Mouse (Mus musculus) natural killer cell, adult 2 months (primary cell): Measurements from ENCODE around the gene Ehbp1l1.
A peak's percentile ranks its signal among the peaks of the same experiment; 100 is the strongest.

Source experiments
- DNase-seq, 2 experiments: peaks; one replicate each; pipeline ENCODE4 v3.0.0; 2022; ENCODE audit warnings: low spot score in 2 of 2

Ehbp1l1 gene

GRCm38 (mm10) chr19:5734325-5734724, 8.2 kb upstream of the Ehbp1l1 start:
- no peak for DNase-seq

- peak; percentile 92 to 93 for DNase-seq
Measured at GRCm38 (mm10) chr19:5731264-5731978, 5.3 kb upstream of the Ehbp1l1 start.

- DNase-seq: peak in 1 of 2 experiments; percentile 21
Measured at GRCm38 (mm10) chr19:5730314-5731186, 4.4 kb upstream of the Ehbp1l1 start.

- DNase-seq: peak; percentile 77 to 78
Measured at GRCm38 (mm10) chr19:5729444-5729815, 3.3 kb upstream of the Ehbp1l1 start, which contains the start of gene Fam89b. Fam89b (minus strand) TSS chr19:5729653.

GRCm38 (mm10) chr19:5728631-5729443, 2.7 kb upstream of the Ehbp1l1 start:
- no peak for DNase-seq

DNA sequence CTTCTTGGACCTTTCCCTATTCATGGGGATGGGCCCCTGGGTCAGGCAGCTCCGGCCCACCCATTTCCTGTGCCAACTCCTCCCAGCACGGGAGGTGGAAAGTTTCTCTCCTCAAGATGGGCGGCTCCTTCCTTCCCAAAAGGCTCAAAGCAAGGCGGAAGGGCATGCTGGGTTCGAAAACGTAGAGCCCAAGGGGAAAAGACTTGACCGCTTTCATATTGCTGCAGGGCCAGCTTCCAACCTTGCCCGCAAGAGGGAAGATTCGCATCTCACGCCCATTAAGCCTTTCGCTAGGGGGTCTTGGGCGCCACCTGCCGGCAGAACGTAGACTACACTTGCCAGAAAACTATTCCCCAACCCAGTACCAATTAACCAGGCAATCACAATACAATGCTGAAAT, 1.6 kb upstream of the Ehbp1l1 start:
- peak; percentile 85 to 87 for DNase-seq

DNA sequence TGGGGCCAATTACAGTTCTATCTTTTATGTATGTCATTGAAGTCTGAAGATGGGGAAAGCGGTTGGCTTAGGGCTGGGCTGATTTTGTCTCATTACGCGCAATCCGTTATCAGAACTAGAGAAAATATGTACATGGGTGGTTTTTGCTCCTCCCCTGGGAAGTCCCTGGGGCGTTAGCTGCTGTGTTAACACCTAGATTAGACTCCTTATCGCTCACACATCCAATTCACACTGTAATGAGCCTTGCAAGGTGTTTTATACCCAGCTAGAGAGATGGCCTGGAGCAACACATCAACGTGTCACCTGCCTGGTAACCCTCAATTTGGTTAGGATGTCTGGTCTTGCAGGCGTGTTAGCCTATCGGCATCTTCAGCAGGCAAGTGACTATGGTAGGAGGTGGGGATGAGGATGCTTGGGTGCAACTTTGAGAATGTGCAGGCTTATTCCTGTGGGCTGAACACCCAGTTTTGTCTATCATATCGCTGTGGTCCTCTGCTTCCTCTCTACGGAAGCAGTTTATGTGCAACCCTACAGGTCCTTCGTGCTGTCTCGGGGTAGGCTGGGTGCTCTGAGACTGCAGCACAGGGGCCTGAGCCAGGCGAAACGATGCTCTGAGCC, 953 bp upstream of the Ehbp1l1 start:
- DNase-seq: peak; percentile 75 to 89

DNA sequence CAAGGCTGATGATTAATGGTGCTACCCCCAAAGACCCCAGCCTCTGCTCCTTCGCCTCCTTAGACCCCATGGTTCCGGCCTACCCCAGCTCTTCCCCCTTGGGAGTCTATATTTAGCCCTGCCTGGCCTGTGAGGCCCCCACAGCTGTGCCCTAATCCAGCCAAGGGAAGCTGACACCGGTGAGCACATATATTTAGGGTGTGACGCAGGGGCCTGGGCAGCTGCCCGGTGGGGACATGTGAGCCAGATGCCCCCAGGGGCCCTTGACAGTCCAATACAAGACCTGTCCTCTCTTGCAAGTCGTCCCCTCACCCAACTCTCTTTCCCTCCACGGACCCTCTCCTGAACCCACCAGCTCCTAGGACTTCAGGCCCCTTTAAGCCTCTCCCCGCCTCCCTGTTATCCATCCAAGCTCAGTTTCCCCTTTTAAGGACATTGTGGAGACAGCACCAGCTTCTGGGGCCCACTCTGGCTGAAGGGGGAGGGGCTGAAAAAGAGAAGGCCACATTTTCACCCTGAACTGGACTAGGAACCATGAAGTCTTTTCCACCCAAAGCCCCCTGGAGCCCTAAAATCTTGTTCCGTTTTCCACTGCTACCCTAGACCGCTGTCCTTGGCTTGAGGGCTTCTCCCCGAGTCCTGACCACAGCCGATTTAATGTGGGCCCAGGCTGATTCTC, 949 bp downstream of the Ehbp1l1 start:
- no peak for DNase-seq

DNA sequence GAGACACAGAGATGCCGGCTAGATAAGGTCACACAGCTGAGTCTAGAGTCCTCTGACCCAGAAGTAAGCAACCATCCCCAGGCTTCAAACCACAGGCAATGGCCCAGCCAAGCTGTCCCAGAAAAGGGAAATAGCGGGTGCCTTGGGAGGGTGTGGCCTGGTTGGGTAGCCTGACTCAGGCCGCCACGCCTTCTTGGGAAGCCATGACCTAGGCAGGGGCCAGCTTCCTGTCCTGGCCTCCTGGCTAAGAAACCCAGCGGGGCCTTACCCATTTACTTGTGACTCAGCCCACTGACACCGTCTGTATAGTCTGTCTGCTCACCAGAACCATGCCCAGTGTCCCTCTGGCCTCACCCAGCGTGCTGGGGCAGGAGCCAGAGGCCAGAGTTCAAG, 1.6 kb downstream of the Ehbp1l1 start:
- peak; percentile 68 to 80 for DNase-seq

DNA sequence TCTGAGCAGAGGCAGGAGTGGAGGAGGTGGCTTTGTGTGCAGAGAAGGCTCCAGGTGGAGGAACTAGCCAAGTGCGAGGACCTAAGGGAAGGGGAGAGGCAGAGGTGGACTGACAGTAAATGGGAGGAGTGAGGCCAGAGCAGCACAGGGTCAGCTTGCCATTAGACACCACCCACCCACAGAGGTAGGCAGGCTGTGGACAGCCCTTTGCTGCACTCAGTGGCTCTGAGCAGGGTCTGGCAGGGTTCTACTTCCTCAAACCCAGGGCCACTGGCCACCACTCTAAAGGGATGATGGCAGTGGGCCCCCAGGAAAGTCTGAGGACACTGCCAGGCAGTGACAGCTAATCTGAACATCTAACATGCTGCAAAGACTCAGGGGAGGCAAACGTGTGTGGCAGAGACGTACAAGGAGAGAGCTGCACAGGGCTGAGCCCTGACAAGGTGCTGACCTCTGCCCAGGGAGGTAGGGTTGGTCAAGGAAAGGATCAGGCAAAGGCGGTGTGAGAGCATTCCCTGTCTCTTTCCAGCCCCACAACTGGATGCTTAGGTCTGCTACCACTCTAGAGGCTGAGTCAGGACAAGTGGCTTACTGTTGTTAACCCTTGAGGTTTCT, 2.1 kb downstream of the Ehbp1l1 start:
- DNase-seq: no peak

DNA sequence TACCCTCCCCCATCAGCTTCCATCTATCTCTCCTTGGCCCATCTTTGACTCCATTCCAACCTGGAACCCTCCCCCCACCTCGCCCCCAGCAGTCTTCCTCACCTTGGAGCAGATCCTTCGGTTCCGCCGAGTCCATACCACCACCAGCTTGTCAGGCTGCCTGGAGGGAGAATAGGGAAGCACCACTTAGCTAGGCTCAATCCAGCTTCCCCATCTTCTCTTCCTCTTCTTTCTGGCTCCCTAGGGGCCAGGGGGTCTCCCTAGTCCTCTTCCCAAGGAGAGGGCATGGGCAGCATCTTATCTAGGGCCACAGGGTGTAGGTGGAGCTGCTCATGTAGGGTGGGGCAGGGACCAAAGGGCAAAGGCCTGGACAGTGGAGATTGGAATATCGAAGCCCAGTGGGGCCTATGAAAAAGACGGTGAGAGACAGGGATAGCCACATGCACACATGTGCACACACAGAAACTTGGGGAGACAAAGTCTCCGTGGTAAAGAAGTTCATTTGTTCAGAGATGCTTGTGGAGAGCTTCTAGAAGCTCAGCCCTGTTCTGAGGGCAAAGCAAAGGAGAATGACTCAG, 3.2 kb downstream of the Ehbp1l1 start:
- no peak for DNase-seq

- no peak for DNase-seq
Measured at GRCm38 (mm10) chr19:5721233-5721632, 4.9 kb downstream of the Ehbp1l1 start.

DNA sequence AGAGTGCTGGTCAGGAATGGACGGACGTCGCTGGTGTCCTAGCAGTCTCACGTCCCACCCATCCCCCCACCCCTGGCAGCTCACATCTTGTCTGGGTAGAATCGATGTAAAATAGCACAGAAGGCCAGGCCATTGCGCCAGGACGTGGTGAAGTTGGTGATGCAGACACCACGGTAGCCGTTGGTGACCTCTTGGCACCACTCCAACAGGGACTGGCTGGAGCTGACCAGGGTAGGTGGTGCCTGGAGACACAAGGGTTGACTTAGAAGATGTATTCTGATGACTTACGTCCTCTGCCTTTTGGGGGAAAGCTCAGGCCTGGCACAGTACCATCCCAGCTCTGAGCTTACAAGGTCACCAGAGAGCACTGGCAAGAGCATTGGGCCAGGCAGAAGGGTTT, 9.2 kb downstream of the Ehbp1l1 start:
- DNase-seq: no peak

DNA sequence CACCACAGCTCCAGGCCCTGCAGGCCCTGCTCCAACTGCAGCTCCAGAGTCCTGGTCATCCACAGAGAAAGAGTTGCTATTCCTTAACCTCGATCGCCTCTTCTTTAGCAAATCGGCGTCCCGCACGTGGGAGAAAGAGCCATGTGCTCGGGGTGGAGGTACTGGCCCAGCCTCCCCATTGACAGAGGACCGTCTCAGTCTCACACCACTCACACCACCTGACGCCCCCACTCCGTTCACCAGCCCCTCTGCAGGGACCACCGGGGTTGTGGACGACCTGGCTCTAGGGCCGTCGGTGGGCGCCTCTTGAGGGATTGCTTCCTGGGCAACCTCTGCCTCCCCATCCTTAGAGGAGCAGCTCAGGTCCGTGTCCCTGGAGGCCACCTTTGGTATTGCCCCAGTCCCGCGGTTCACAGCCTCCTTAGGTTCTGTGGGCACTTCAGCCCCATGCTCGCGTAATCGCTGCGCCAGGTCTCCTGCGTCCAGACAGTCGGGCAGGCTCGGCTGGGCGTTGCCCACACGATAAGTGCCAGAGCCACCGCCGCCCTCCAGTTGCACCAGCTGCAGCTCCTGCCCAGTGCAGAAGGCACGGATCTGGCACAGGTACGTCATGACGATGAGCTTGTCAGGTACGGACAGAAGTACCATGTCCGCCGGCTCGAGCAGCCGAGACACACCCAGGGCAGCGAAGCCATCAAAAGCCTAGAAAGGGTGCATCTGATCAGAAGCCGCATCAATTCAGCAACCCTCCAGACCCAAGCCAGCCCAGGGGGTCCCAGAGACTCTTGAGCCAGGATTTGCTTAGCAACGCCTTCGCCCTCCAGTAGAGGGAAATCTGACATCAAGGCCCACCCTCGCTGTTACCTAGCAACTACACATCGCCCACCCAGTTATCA, 10.1 kb downstream of the Ehbp1l1 start:
- no peak for DNase-seq

GRCm38 (mm10) chr19:5713730-5714129, 12.4 kb downstream of the Ehbp1l1 start:
- DNase-seq: no peak

GRCm38 (mm10) chr19:5713255-5713654, 12.9 kb downstream of the Ehbp1l1 start:
- DNase-seq: no peak

- peak in 1 of 2 experiments; percentile 29 for DNase-seq
Measured at GRCm38 (mm10) chr19:5711907-5712460, 14.1 kb downstream of the Ehbp1l1 start.

DNA sequence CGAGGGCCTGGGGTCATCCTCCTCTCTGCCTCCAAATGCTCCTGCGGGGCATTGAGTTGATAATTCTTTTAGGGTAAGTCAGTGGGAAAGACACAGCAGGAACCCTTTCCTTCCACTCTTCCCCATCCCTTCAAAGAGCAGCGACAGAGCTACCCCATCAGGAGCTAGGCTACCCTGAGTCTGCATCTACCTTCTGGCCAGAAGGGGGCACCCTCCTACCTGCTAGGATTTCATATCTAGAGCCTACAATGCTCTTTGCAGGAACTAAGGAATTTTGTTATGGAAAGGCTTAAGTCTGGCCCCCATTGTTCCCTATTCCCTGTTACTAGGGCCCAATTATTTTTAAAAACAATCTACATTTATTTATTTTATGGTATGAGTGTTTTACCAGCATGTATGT, 14.9 kb downstream of the Ehbp1l1 start:
- DNase-seq: peak in 1 of 2 experiments; percentile 62

DNA sequence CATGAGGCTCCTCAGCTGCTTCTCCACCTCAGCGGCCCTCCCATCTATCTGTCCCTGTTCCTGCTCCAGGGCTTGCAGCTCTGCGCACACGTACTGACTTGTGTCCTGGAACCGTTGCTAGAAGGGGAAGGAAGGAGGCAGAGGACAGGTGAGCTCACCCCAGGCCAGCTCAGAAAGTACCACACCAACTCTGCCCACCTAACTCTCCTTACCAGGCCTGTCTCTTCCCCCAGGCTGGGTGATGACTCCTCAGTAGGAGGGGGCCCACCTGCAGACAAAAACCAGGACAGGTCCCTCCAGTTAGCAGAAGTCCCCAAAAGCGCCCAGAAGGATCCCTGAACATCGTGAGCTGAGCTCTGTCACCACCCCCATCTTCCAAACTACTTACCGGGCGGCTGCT, 15.5 kb downstream of the Ehbp1l1 start:
- no peak for DNase-seq
